Mouse (Mus musculus): ENCODE results near the gene Prokr2.
A peak's percentile ranks its signal among the peaks of the same experiment; 100 is the strongest.
"Not testable (repeated sequence)": the region's sequence is repeated elsewhere in the genome, so short reads cannot be mapped to it uniquely, and the experiment has no call there.

Prokr2 gene

GRCm38 (mm10) chr2:132337202-132337601 lies 48.0 kb downstream of the Prokr2 start:
- no peak for DNase-seq

GRCm38 (mm10) chr2:132323541-132323940 lies 61.7 kb downstream of the Prokr2 start:
- no peak for DNase-seq

DNA sequence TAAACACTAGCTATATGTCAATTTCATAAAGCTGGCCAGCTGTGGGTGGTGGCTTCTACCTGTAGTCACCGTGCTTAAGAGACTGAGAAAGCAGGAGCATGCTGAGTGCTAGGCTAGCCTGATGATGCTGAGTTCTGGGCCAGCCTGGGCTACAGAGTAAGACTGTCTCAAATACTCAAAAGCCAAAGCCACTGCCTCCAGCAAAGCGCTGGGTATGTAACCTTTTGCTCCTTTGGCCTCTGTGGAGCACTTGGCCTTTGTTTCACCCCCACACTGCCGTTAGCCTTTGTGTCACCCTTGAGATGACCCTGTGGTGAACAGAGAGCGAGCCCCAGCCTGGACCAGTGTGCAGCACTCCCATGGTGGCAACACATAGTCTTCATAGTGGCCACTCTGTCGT lies 64.7 kb downstream of the Prokr2 start:
- no peak for DNase-seq

DNA sequence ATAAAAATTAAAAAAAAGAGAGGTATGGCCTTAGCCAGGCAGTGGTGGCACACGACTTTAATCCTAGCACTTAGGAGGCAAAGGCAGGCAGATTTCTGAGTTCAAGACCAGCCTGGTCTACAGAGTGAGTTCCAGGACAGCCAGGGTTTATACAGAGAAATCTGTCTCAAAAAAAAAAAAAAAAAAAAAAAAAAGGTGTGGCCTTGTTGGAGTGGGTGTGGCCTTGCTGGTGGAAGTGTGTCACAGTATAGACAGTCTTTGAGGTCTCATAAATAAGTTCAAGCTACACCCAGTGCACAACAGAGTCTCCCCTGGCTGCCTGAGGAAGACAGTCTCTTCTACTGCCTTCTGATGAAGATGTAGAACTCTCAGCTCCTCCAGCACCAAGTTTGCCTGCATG lies 68.1 kb downstream of the Prokr2 start:
- DNase-seq = no peak

GRCm38 (mm10) chr2:132316041-132316808 lies 69.0 kb downstream of the Prokr2 start:
- peak; percentile 55 for DNase-seq

DNA sequence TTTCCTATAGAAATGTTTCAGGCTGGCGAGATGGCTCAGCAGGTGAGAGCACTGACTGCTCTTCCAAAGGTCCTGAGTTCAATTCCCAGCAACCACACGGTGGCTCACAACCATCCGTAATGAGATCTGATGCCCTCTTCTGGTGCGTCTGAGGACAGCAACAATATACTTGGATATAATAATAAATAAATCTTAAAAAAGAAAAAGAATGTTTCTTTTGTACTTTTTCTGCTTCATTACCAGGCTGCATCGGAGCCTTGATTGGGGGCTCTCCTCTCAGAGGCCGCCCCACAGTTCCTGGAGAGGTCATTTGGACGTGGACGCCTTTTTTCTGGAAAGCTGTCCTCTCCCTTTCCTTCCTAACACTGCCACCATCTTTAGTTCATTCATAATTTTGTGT lies 71.2 kb downstream of the Prokr2 start:
- not testable (repeated sequence) for DNase-seq

DNA sequence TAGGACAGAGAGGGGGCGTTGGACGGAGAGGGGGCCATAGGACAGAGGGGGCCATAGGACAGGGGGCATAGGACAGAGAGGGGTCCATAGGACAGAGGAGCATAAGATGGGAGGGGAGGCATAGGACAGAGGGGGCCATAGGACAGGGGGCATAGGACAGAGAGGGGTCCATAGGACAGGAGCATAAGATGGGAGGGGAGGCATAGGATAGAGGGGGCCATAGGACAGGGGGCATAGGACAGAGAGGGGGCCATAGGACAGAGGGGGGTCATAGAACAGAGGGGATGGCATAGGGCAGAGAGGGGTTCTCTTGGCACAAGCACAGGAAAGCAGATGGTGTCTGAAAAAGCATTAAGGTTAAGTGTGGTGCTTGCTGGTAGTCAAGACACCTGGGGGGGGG lies 71.7 kb downstream of the Prokr2 start:
- no peak for DNase-seq

- no peak for DNase-seq
These were observed 72.6 kb downstream of the Prokr2 start for GRCm38 (mm10) chr2:132312616-132313015.

DNA sequence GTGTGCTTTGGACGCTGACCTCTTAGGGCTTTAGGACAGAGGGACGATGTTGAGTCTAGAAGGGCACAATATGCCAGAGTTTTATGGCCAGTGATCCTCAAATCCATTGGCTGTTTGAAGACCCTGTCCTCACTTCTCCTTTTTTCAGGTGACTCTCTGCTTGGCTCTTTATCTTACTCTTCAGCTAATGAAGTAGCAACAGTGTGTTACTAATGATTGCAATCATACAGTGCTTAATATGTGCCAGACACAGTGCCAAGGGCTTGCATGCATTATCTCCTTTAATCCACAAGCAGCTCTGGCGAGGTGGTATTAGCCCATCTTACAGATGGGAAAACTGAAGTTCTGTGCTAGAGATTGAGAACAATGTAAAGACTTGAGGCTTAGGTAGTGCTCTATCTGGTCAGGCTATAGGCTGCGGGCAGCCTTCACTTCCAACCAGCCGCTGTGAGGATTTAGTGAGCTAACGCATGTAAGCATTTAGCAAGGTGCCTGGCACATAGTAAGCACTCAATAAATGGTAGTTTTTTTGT lies 75.8 kb downstream of the Prokr2 start:
- no peak for DNase-seq

DNA sequence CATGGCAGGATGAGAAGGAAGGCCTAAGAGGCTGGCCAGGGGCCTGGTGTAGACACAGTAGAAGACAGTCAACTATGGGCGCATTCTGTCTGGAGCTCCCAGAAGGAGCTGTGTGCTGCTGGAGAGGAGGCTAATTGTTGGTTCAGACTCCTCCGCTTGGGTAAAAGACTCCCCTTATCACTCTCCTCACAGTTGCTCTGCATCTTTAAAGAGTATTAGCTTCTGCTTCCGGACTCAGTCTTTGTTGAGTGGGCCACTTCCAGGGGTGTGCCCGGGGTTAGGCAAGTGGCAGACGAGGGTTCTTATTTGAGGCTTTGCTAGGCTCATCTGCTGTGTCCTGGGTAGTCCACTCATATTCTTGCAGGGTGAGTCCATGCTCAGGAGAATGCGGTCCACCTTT lies 76.4 kb downstream of the Prokr2 start:
- no peak for DNase-seq

GRCm38 (mm10) chr2:132307213-132307843 lies 77.9 kb downstream of the Prokr2 start:
- no peak for DNase-seq

DNA sequence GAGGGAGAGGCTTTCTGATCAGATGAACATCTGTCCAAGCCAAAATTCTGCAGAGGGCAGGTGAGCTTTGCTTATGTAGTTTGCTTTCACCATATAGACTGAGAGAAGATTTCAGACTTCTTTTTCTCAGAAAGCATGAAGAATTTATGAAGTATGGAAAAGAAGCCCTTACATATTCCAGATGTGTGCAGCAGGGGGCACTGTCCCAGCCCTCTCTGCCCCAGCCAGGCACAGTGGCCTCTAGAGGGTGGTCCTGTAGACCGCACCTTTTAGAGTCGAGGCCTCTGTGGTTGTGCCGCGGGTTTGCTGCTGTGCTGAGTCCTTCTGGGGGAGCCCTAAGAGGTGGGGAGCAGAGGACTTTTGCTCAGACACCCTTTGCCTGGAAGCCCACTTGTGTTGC lies 79.3 kb downstream of the Prokr2 start:
- DNase-seq = no peak

- DNase-seq = no peak
These were observed 80.1 kb downstream of the Prokr2 start for GRCm38 (mm10) chr2:132305165-132305564.

GRCm38 (mm10) chr2:132301436-132301835 lies 83.8 kb downstream of the Prokr2 start:
- DNase-seq = no peak

DNA sequence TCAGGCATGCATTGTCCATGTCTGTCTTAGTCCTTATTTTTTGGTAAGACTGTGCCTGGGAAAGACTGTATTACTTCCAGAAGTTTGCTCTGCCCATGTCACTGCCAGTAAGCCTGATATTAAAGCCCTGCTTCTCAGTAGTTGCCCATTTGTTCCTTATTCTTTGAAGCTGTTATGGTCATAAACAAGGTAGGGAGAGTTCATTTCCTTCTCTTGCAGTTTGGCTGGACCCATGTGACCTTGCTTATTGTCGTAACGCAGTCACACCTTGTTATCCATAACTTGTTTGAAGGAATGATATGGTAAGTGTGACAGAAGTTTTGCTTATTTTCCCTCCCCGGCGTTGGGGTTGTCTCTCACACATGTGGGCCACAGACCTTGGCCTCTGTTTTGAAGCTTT lies 87.0 kb downstream of the Prokr2 start:
- DNase-seq = no peak

- DNase-seq = no peak
These were observed 91.4 kb downstream of the Prokr2 start for GRCm38 (mm10) chr2:132293694-132294450.

DNA sequence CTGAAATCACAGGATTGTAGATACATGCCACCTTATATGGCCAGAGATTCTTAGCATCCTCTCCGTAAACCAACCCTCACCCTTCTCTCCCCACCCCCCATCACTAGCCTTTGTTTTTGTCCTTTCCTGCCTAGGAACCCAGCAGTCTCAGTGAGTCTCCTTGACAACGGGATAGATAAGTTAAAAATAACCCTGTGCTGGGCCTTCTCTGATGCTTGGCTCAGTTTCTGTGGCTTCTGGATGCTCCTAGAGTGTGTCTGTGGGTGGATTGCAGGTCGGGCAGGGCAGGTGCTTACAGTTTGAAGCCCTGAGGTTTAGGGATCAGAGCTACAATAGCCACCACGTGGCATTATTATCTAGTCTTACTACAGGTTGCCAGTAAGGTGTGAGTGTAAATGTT lies 93.2 kb downstream of the Prokr2 start:
- DNase-seq = no peak

GRCm38 (mm10) chr2:132291265-132291664 lies 94.0 kb downstream of the Prokr2 start:
- DNase-seq = no peak

DNA sequence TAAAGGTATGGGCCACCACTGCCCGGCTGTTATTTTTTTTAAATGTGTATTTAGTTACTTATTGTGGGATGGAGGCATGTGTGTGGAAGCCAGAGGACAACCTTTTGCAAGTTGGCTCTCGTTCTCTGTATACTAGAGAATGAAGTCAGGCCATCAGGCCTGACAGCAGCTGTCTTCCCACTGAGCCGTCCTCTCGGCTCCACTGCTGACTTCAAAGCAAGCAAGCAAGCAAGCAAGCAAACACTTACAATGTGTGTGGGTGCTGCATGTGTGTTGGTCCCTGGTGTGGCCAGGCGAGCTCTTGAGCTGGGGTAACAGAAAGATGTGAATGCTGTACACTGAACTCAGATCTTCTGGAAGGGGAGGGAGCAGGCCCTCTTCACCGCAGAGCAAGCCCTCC lies 94.4 kb downstream of the Prokr2 start:
- DNase-seq = no peak

DNA sequence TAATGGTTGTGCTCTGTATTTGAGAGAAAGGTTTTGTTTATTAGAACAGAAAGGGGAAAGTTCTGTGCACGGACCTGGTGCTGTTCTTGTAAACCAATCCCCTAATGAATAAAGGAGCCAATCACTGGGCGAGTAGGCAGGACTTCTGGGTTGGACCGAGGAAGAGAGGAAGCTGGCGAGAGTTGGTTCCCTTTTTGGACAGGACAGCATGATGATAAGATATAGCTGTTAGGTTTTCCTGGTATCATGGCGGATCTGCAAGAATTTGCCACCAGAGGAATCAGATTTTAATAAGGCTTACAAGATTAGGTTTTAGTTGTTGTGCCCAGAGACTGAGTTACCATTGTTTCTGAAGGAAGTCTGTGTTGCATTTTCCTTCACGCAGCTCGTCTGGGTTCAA lies 96.0 kb downstream of the Prokr2 start:
- DNase-seq = not testable (repeated sequence)
